Mouse (Mus musculus) intestine, embryonic 16.5 days (tissue): ENCODE results near the gene Hnrnph1. TPM values are rescaled to one million over a fixed set of nuclear protein-coding genes. Genes with fewer than 3 reads are reported as not detected.

Experiments
- ATAC-seq: fragments of 200-750 bp; cut with Nextera tagmentation; 2 replicates; pipeline ENCODE4 v1.8.0; 2017; ENCODE audit warnings: moderate TSS enrichment, moderate library complexity
- H3K27ac ChIP-seq: fragments of 300-500 bp; sonication (generic); 2 replicates; pipeline ENCODE4 v1.5.1; 2014; ENCODE audit warnings: mild to moderate bottlenecking, low read length
- H3K27me3 ChIP-seq: fragments of 300-500 bp; sonication (generic); replicated peaks from 2 replicates; pipeline ENCODE4 v1.6.1; 2014; ENCODE audit warnings: low read length, control low read depth, mixed read lengths; ENCODE audit not compliant: control insufficient read depth, insufficient read depth
- H3K36me3 ChIP-seq: fragments of 300-500 bp; sonication (generic); 2 replicates; pipeline ENCODE4 v1.6.1; 2014; ENCODE audit warnings: low read length, control low read depth; ENCODE audit not compliant: control insufficient read depth, insufficient read depth
- H3K4me1 ChIP-seq: fragments of 300-500 bp; sonication (generic); 2 replicates; pipeline ENCODE4 v1.6.1; 2014; ENCODE audit warnings: low read length, control low read depth, mixed read lengths; ENCODE audit not compliant: control insufficient read depth, insufficient read depth
- H3K4me2 ChIP-seq: fragments of 300-500 bp; sonication (generic); 2 replicates; pipeline ENCODE4 v1.6.1; 2014; ENCODE audit warnings: low read depth, low read length, control low read depth
- H3K4me3 ChIP-seq: fragments of 300-500 bp; sonication (generic); 2 replicates; pipeline ENCODE4 v1.5.1; 2014; ENCODE audit warnings: mild to moderate bottlenecking, low read length
- H3K9ac ChIP-seq: fragments of 300-500 bp; sonication (generic); 2 replicates; pipeline ENCODE4 v1.6.1; 2014; ENCODE audit warnings: low read depth, low read length
- H3K9me3 ChIP-seq: fragments of 300-500 bp; sonication (generic); 2 replicates; pipeline ENCODE4 v1.6.1; 2016; ENCODE audit warnings: low read length, control low read depth; ENCODE audit not compliant: control insufficient read depth
- WGBS: fragments of 180-500 bp; shearing (Covaris S2); extraction: QIAGEN DNeasy Blood & Tissue Kit; methylation state at CpG from one replicate; pipeline ENCODE4 v1.1.7; 2014; 5-methylcytosine and 5-hydroxymethylcytosine counted together
- polyA plus RNA-seq: library from polyadenylated mRNA; unstranded; fragments of >200 nt; fragmentation: Nextera tagmentation; extraction: Ambion mirVana; gene quantifications from 2 replicates; pipeline ENCODE4 v1.2.1, GENCODE M21; 2015

Gene Hnrnph1
- 243 and 262 TPM in 2 replicates for polyA plus RNA-seq

GRCm38 (mm10) chr11:50376911-50377891 is at the start of gene Hnrnph1:
Hnrnph1 (plus strand) TSS chr11:50376990.
- peak; percentile 91 for ATAC-seq
- no peaks in the 10 kb centered on the region for H3K36me3 ChIP-seq
- H3K4me1 ChIP-seq: peaks cover 14% of the 10 kb centered on the region
- H3K9me3 ChIP-seq: no peaks in the 10 kb centered on the region
- H3K27me3 ChIP-seq: no peaks in the 10 kb centered on the region
- H3K27ac ChIP-seq: peak within 1 kb of the TSS; percentile 100
- H3K4me2 ChIP-seq: peak within 1 kb of the TSS; percentile 92
- H3K4me3 ChIP-seq: peak within 1 kb of the TSS; percentile 96
- H3K9ac ChIP-seq: peak within 1 kb of the TSS; percentile 99
- under 1% methylated on average over 76 of the region's 76 CpGs for WGBS

GRCm38 (mm10) chr11:50328075-50328625 is 48.6 kb upstream of the Hnrnph1 start:
- no peak overlapping the region for H3K4me3 ChIP-seq
- 80% methylated on average over 3 of the region's 3 CpGs for WGBS
- no peaks in the 10 kb centered on the region for H3K27me3 ChIP-seq
- H3K9me3 ChIP-seq: no peaks in the 10 kb centered on the region
- no peak overlapping the region for H3K9ac ChIP-seq
- H3K4me2 ChIP-seq: no peak overlapping the region
- no peaks in the 10 kb centered on the region for H3K36me3 ChIP-seq
- no peak overlapping the region for H3K27ac ChIP-seq
- H3K4me1 ChIP-seq: peaks cover 4% of the 10 kb centered on the region
- ATAC-seq: no peak

GRCm38 (mm10) chr11:50329378-50329777 is 47.4 kb upstream of the Hnrnph1 start:
- no peak overlapping the region for H3K4me3 ChIP-seq
- H3K9me3 ChIP-seq: no peaks in the 10 kb centered on the region
- H3K27me3 ChIP-seq: no peaks in the 10 kb centered on the region
- no peak overlapping the region for H3K27ac ChIP-seq
- no peaks in the 10 kb centered on the region for H3K36me3 ChIP-seq
- no peaks in the 10 kb centered on the region for H3K4me1 ChIP-seq
- H3K4me2 ChIP-seq: no peak overlapping the region
- no peak overlapping the region for H3K9ac ChIP-seq
- WGBS: 98% methylated on average over 1 of the region's 1 CpGs
- no peak for ATAC-seq

- no peaks in the 10 kb centered on the region for H3K4me1 ChIP-seq
- WGBS: 80% methylated on average over 3 of the region's 3 CpGs
- ATAC-seq: no peak
- no peak overlapping the region for H3K27ac ChIP-seq
- no peak overlapping the region for H3K9ac ChIP-seq
- H3K4me2 ChIP-seq: no peak overlapping the region
- no peak overlapping the region for H3K4me3 ChIP-seq
- no peaks in the 10 kb centered on the region for H3K27me3 ChIP-seq
- no peaks in the 10 kb centered on the region for H3K9me3 ChIP-seq
- H3K36me3 ChIP-seq: no peaks in the 10 kb centered on the region
Measured at GRCm38 (mm10) chr11:50333181-50333580, 43.6 kb upstream of the Hnrnph1 start.

GRCm38 (mm10) chr11:50336126-50336525 is 40.7 kb upstream of the Hnrnph1 start:
- H3K4me2 ChIP-seq: no peak overlapping the region

GRCm38 (mm10) chr11:50336891-50337290 is 39.9 kb upstream of the Hnrnph1 start:
- WGBS: 69% methylated on average over 4 of the region's 4 CpGs
- Histone ChIP-seq H3K9ac (no peak overlapping the region), H3K4me2 (no peak overlapping the region), H3K27ac (no peak overlapping the region), H3K27me3 (no peaks in the 10 kb centered on the region), H3K36me3 (no peaks in the 10 kb centered on the region), H3K4me3 (no peak overlapping the region), H3K9me3 (no peaks in the 10 kb centered on the region), H3K4me1 (no peaks in the 10 kb centered on the region)
- ATAC-seq: no peak

More at GRCm38 (mm10) chr11:50336126-50336525, 40.7 kb upstream of the Hnrnph1 start:
- H3K27me3 ChIP-seq: no peaks in the 10 kb centered on the region
- H3K9me3 ChIP-seq: no peaks in the 10 kb centered on the region
- no peaks in the 10 kb centered on the region for H3K36me3 ChIP-seq
- H3K27ac ChIP-seq: no peak overlapping the region
- no peak overlapping the region for H3K9ac ChIP-seq
- no peak overlapping the region for H3K4me3 ChIP-seq
- 39% methylated on average over 1 of the region's 1 CpGs for WGBS
- H3K4me1 ChIP-seq: no peaks in the 10 kb centered on the region
- peak; percentile 74 for ATAC-seq

GRCm38 (mm10) chr11:50345486-50345885 is 31.3 kb upstream of the Hnrnph1 start:
- H3K4me3 ChIP-seq: no peak overlapping the region
- WGBS: 72% methylated on average over 4 of the region's 4 CpGs
- no peak for ATAC-seq
- no peaks in the 10 kb centered on the region for H3K27me3 ChIP-seq
- no peak overlapping the region for H3K27ac ChIP-seq
- H3K4me2 ChIP-seq: no peak overlapping the region
- H3K9me3 ChIP-seq: no peaks in the 10 kb centered on the region
- no peaks in the 10 kb centered on the region for H3K36me3 ChIP-seq
- H3K9ac ChIP-seq: no peak overlapping the region
- no peaks in the 10 kb centered on the region for H3K4me1 ChIP-seq

- H3K27ac ChIP-seq: no peak overlapping the region
- H3K36me3 ChIP-seq: no peaks in the 10 kb centered on the region
- no peak overlapping the region for H3K9ac ChIP-seq
- no peak for ATAC-seq
- 80% methylated on average over 9 of the region's 9 CpGs for WGBS
- no peaks in the 10 kb centered on the region for H3K4me1 ChIP-seq
- no peaks in the 10 kb centered on the region for H3K27me3 ChIP-seq
- no peak overlapping the region for H3K4me2 ChIP-seq
- no peak overlapping the region for H3K4me3 ChIP-seq
- H3K9me3 ChIP-seq: no peaks in the 10 kb centered on the region
Measured at GRCm38 (mm10) chr11:50346256-50347032, 30.3 kb upstream of the Hnrnph1 start.

- ATAC-seq: peak; percentile 95
- H3K4me1 ChIP-seq: 0 out of 2 replicates have a peak, but pooled peaks cover 4% of the 10 kb centered on the region
- no peak overlapping the region for H3K4me2 ChIP-seq
- no peak overlapping the region for H3K4me3 ChIP-seq
- no peaks in the 10 kb centered on the region for H3K36me3 ChIP-seq
- no peak overlapping the region for H3K9ac ChIP-seq
- H3K27ac ChIP-seq: peak overlapping the region; percentile 54; the same call in 1 of the 2 replicates
- 64% methylated on average over 2 of the region's 2 CpGs for WGBS
- H3K27me3 ChIP-seq: no peaks in the 10 kb centered on the region
- no peaks in the 10 kb centered on the region for H3K9me3 ChIP-seq
Measured at GRCm38 (mm10) chr11:50352177-50352576, 24.6 kb upstream of the Hnrnph1 start.
